Mouse (Mus musculus) liver, embryonic 14.5 days (tissue): ENCODE measurements around the gene Ccdc102a.

ENCODE experiments used
- CTCF ChIP-seq: IDR thresholded peaks from 2 replicates; pipeline ENCODE4 v1.5.1; 2016; ENCODE audit warnings: antibody characterized with exemption, low read depth, control low read depth
- EP300 ChIP-seq: IDR thresholded peaks from 2 replicates; pipeline ENCODE4 v1.6.1; 2016; ENCODE audit warnings: antibody characterized with exemption, low read depth

DNA sequence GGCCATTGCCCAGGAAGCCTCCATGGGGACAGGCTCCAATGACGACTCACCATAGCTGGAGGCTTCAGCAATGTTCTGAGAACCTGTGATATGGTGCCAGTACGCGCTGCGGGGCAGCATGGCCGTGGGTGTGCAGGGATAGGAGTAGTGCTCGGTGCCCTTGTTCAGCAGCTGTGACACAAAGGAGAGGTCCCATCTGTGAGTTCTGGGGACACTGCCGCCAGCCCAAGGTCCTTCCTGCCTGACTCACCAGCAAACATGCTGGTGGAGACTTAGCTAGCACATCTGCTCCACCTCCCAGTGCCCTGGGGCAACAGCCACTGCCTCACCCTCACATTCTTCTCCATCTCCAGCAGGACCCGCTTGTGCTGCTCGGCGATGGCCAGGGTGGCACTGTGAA is 52.6 kb downstream of the Ccdc102a start:
- TF ChIP-seq CTCF (no peak), EP300 (no peak)
